Mouse (Mus musculus): Measurements from ENCODE around the gene Klhdc2. TPM values are rescaled to one million over a fixed set of nuclear protein-coding genes. Genes with fewer than 3 reads are reported as not detected.

The Klhdc2 gene
- polyA plus RNA-seq, 1 experiment from 2014 or later: 68.6 TPM

Other genes starting within 250 kb of the Klhdc2 start
- gene Rps29, start 137.5 kb upstream of the Klhdc2 start, polyA plus RNA-seq (2015; fragmentation: Nextera tagmentation; extraction: Ambion mirVana): 948 and 1,117 TPM in 2 replicates
- gene Lrr1, start 127.9 kb upstream of the Klhdc2 start, polyA plus RNA-seq (2015; fragmentation: Nextera tagmentation; extraction: Ambion mirVana): 14.1 and 18.5 TPM in 2 replicates
- gene Rpl36al, start 112.6 kb upstream of the Klhdc2 start, polyA plus RNA-seq (2015; fragmentation: Nextera tagmentation; extraction: Ambion mirVana): 402 and 452 TPM in 2 replicates
- gene Mgat2, start 112.5 kb upstream of the Klhdc2 start, polyA plus RNA-seq (2015; fragmentation: Nextera tagmentation; extraction: Ambion mirVana): 18.0 TPM in 2 replicates
- gene Gm49383, start 99.6 kb upstream of the Klhdc2 start, polyA plus RNA-seq (2015; fragmentation: Nextera tagmentation; extraction: Ambion mirVana): 13.8 and 15.6 TPM in 2 replicates
- 4.2 and 4.5 TPM in 2 replicates for gene Dnaaf2, start 98.3 kb upstream of the Klhdc2 start, polyA plus RNA-seq (2015; fragmentation: Nextera tagmentation; extraction: Ambion mirVana)
- gene Gm49384, start 92.4 kb upstream of the Klhdc2 start, polyA plus RNA-seq (2015; fragmentation: Nextera tagmentation; extraction: Ambion mirVana): 15.3 and 17.0 TPM in 2 replicates
- gene Pole2, start 68.5 kb upstream of the Klhdc2 start, polyA plus RNA-seq (2015; fragmentation: Nextera tagmentation; extraction: Ambion mirVana): 15.3 and 18.4 TPM in 2 replicates
- gene Klhdc1, start 55.5 kb upstream of the Klhdc2 start, polyA plus RNA-seq (2015; fragmentation: Nextera tagmentation; extraction: Ambion mirVana): 2.5 TPM in 2 replicates
- 33.7 and 34.2 TPM in 2 replicates for gene Nemf, start 60.5 kb downstream of the Klhdc2 start, polyA plus RNA-seq (2015; fragmentation: Nextera tagmentation; extraction: Ambion mirVana)
- 21.8 TPM in 2 replicates for gene Arf6, start 75.5 kb downstream of the Klhdc2 start, polyA plus RNA-seq (2015; fragmentation: Nextera tagmentation; extraction: Ambion mirVana)
- 0.32 and 1.1 TPM in 2 replicates for gene Gm9887, start 75.8 kb downstream of the Klhdc2 start, polyA plus RNA-seq (2015; fragmentation: Nextera tagmentation; extraction: Ambion mirVana)

All from liver, embryonic 16.5 days (tissue).